Mouse (Mus musculus) lung, postnatal 0 days (tissue): Measurements from ENCODE around the gene Ttc39b.

Experiments used
- CTCF ChIP-seq: IDR thresholded peaks from 2 replicates; pipeline ENCODE4 v1.5.1; 2016; ENCODE audit warnings: antibody characterized with exemption, mild to moderate bottlenecking
- EP300 ChIP-seq: IDR thresholded peaks from 2 replicates; pipeline ENCODE4 v1.6.1; 2016; ENCODE audit warnings: antibody characterized with exemption, mild to moderate bottlenecking, control low read depth

DNA sequence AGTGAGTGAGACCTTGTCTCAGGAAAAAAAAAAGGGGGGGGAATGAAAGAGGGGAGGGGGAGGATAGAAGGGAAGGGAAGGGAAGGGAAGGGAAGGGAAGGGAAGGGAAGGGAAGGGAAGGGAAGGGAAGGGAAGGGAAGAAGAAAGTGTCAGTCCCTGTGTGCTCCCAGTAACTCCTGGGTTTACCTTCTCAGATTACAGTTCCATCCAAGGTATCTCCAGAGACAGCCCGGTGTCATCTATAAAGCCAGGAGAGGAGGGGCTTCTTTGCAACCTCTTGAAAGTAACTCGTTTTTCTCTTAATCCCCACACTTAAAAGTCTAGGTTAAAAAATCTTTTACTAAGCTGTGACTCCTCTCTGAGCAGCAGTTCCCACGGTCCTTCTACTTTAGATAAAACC lies 5.3 kb downstream of the Ttc39b start:
- TF ChIP-seq CTCF (no peak), EP300 (no peak)
